Mouse (Mus musculus) heart, adult 8-10 months (tissue): ENCODE data around the gene Vmn2r98. TPM values are rescaled to one million over a fixed set of nuclear protein-coding genes. Genes with fewer than 3 reads are reported as not detected.
"Not testable (repeated sequence)": the region's sequence is repeated elsewhere in the genome, so short reads cannot be mapped to it uniquely, and the experiment has no call there.

Experiments
- DNase-seq: peaks from one replicate; pipeline ENCODE4 v3.0.0; 2022; ENCODE audit warnings: low spot score
- total RNA-seq, 4 experiments: library from RNA; stranded (reverse); gene quantifications; 2 replicates each; pipeline ENCODE4 v1.2.4; 2022

The Vmn2r98 gene
- not detected for total RNA-seq

DNA sequence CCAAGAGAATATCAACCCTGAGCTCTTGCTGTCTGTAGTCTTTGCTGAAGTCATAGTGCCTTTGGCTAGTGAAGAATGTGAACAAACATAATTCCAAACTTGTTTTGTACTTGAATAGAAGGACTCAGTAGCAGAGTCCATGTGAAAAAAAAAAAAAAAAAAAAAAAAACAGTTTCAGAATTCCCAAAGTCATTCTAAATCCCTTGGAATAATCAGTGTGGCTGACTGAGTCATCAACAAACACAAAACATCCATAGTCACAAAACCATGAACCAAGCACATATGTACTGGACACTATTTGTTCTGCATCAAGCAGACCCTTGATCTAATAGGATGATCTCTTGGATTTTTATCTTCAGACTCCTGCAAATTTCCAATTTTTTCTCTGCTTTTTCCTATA, at the start of gene Vmn2r98:
Vmn2r98 (plus strand) TSS at position 301 of the 400 bp plus-strand sequence.
- not testable (repeated sequence) for DNase-seq

GRCm38 (mm10) chr17:19031441-19031840, 21.8 kb upstream of the Vmn2r98 start:
- not testable (repeated sequence) for DNase-seq

- DNase-seq: no peak
These were observed 21.3 kb upstream of the Vmn2r98 start for GRCm38 (mm10) chr17:19031962-19032361.

DNA sequence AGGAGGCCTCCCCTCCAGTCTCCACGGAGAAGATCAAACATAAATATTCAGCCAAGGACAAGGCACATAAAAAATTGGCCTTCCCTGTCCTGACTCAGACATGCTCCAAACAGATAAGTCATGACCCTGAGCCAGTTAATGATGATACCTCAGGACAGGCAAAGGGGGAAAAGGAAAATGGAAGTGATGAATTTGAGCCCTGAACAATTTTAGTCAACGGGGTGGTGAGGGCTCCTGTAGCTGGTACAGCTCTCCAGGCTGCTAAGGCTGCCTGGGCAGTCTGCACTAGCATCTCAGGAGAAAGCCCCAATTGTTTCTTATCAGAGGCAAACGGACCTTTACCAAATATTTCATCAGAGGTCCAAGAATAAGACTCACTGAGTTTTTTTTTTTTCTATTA, 20.5 kb upstream of the Vmn2r98 start:
- no peak for DNase-seq

Other genes with a start within 250 kb of the Vmn2r98 start
- not detected for gene Vmn2r97, start 139.2 kb upstream of the Vmn2r98 start, total RNA-seq